Mouse (Mus musculus) gastrocnemius, postnatal 4 days (tissue): ENCODE measurements around the gene Proca1. TPM values are rescaled to one million over a fixed set of nuclear protein-coding genes. Genes with fewer than 3 reads are reported as not detected.

ENCODE experiments used
- DNase-seq, 2 experiments: peaks; one replicate each; pipeline ENCODE4 v3.0.0; 2021 to 2022; ENCODE audit warnings: low spot score in 2 of 2, mixed read lengths in 2 of 2
- total RNA-seq, 2 experiments: library from RNA; stranded (reverse); gene quantifications; 2 replicates each; pipeline ENCODE4 v1.2.3; 2021

Proca1 gene
- total RNA-seq, 2 experiments from 2014 or later: 1.9 to 2.4 TPM

DNA sequence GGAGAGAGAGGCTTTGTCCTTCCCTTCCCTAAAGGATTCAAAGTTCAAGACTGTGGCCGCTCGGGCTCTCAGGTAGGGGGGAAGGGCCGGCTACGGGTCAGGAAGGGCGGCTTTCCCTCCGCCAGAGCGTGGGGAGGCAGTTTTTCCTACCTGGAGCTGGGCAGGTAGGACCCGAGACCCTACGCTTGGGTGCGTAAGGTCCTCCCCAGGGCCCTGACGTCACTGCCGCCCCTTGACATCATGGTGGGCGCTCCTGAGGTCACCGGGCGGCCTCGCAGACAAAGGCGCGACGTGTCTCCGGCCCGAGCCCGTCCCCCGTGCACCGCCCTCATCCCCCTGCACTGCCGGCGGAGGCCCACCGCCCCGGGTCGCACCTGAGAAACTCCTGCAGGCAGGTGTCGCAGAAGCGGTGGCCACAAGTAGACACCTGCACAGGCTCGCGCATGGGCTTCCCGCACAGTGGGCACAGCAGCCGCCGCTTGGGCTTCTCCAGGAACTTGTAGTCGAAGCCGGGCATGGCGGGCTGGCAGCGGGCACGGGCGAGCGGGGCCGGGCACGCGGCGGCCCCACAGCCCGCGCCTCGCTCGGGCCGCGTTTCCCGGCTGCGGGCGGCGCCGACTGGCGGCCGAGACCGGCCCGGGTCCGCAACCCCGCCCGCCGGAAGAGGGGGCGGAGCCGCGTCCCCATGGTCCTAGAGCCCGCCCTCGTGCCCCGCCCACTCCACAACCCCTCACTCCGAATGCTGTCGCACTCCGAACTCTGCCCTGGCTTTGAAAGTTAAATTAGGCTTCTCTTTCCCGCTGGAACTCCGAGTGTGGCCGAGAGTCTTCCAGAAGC, 28.1 kb upstream of the Proca1 start, which contains the start of gene Traf4:
Traf4 (minus strand) TSS at position 666 of the 837 bp plus-strand sequence.
- DNase-seq: peak; percentile 76 to 87

DNA sequence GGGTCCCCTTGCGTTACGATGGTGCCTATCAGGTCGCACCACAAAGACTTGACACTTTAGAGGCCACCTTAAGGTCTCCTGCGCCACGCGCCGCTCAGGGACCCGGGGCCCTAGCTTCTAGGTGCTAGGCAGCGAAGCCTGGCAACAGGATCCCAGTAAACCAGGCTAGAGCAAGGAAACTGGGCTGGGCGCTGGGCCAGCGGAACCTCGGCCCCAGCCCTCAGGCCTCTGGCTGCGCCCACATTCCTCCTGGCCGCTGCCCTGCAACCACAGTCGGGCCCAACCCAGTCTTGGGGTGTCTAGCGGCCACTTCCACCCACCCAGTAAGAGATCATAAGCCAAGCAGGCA, 27.5 kb upstream of the Proca1 start:
- DNase-seq: no peak

DNA sequence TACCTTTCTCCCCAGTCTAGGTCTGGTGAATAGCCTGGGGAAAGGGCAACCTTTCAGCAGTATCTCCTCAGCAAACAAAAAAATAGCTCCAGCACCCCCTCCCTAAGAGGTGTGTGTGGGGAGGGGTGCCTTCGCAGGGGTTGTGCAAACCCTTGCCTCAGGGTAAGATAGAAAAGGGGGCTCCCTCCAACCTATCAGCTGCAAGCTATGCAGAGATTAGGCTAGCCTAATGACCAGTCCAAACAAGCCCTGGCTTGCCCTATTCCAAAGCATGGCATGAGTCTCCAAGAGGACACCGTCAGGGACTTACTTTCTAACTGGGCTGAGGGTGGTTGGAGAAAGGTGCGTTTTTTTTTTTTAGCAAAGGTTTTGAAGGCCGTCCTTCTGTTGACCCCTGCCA, 27.0 kb upstream of the Proca1 start:
- DNase-seq: no peak

DNA sequence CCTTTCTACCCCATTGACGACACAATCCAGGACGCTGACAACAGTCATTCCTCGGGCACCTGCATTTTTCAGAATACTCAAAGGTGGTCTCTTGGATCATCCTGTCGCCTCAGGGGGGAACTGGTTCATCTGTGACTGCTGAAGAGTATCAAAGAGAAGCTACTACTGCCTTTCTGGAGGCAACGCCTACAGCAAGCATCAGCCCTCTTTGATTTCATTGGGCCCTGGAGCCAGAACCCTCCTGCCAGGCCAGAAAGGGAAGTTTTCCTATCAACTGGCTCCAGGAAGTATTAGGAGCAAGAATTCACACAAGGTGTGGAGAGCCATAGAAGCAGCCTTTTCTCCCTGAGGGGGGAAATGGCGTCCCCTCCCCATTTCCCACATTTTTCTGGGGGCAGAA, 26.6 kb upstream of the Proca1 start:
- DNase-seq: no peak

DNA sequence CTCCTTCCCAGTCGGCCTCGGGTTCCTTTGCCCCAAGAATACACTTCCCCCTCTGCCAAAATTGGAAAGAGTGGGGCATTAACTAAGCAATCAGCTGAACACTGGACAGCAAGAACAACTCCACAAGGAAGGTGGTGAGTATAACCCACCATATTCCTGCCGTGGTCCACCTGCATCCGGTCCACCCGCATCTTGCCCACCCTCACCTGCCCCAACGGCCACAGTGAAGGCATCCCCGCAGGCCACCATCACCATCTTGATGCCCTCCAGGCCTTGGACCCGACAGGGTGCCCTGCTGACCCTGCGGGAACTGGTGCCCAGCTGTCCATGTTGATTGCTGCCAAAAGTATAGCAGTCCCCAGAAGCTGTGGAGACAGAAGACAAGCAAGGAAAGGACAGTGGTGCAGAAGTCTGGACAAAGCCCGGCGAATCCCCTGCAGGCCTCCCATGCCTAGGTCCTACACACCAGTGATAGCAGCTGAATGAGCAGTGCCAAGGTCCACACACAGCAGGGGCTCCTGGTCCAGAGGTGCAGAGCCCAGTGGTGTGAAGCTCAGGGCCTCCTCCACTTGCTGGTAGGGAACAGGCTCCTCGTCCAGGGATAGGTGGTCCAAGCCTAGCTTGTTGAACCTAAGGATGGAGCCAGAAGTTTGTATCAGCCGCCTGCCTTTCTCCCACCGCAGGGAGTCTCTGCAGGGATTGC, 25.8 kb upstream of the Proca1 start:
- DNase-seq: no peak

DNA sequence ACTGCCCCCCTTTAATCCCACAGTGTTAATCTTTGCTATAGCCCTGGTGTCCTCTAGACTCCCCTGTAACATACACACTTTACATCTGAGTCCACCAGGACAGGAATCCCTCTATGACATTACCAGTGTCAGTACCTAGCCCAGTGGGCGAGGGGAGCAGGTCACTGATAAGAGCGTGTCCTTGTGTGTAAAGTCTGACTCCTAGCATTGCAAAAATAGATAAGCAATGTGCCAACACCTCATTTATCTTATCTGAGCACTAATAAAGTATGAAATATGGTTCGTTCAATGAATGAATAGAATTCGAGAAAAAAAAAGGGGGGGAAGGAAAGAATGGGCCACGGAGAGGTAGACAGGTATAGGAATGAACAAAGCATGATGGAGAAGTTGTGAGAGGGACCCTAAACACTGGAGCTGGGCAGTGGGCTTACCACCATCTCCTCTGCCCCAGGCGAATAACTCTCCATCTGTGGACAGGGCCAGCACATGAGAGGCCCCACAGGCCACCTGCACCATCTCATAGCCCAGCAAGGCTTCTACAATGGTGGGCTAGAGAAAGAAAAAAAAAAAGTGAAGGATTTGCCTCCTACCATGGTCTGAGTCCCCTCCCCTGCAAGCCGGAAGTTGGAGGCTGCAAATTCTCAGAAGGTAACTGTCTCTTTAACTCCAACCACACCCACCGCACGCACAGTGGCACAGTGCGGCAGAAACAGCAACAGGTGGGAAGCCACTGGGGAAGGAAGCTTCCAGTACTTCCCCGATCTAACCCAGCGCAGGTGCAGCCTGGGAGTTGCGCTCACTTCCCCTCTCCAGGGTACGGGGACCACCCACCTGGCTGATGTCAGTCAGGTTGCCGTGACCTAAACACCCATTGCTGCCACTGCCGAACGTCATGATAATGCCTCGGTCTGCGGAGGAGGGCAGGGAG, 24.4 kb upstream of the Proca1 start:
- DNase-seq: no peak

DNA sequence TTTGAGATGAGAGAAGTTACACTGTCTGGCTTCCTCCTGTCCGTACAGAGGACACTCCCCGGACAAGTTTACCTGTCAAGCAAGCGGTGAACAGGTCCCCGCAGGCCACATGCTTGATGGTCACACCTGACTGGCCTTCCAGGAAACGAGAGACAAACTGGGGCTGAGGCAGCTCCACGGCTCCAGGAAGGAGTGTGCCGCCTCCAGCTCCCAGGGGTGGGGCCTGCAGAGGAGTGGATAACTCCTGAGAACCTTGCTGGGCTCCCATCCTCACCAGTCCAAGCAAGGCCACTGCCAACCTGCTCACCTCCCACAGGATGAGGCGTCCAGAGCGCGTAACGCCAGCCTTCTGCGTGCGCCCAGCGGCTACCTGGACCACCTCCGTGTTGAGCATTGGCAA, 22.9 kb upstream of the Proca1 start:
- no peak for DNase-seq

DNA sequence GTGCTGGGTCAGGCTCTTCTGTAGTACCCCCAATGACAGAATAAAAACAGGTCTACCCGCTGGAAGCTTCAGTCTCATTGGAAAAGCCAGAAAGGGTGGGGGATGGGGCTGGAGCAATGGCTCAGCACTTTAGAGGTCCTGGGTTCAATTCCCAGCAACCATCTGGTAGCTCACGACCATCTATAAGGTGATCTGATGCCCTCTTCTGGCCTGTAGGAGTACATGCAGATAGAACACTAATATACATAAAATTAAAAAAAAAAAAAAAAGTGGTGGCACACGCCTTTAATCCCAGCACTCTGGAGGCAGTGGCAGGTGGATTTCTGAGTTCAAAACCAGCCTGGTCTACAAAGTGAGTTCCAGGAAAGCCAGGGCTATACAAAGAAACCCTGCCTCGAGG, 21.9 kb upstream of the Proca1 start:
- DNase-seq: no peak

DNA sequence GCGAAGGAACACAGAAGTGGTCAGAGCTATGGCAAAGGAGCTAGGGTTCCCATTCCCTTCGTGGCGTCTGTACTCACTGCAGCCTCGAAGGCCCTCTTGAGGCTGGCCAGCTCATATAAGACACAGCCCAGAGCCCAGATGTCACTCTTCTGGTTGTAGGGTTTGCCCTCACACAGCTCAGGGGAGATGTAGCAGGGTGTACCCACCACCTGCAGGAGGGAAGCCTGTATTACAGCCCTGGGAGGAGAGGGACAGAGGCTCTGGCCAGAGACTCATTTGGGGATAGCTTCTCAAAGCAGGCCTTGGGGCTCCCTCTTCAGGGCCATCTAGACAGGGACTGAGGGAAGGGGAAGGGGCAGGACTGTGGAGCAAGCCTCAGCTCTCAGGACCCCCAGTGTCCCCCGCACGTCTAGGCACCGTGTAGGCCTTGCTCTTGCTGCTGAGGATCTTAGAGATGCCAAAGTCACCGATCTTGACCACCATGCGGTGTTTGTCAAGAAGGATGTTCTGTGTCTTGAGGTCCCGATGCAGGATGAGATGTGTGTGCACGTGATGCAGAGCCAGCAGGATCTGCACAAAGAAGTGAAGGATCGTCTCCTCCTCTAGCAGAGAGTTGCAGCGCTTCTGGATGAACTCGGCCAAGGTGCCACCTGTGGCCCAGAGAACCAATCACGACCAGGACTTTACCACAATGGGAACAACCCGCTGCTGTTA, 21.0 kb upstream of the Proca1 start:
- no peak for DNase-seq

DNA sequence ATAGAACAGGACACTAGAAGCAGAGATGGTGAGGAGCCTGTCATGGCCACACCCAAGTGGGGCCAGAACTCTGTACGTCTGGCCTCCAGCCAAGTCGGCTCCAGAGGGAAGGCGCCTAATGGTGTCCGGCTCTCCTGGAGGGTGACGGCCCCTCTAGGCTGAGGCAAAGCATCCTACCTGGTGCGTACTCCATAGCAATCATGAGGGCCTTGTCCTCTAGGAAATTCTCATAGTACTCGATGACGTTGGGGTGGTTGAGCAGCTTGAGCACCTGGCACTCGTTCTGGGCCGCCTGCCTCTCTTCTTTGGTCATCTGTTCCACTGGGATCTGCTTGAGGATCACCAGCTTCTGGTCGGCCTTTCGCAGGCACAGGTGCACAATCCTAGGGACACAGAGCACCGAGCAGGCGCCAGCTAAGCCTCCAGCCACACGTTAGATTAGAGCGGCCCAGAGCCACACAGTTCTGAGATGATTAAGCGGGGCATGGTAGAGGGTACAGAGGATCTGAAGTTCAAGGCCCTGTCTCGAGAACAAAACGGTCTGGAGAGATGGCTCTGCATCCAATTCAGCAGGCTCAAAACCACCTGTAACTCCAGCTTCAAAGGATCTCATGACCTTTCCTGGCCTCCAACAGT, 20.3 kb upstream of the Proca1 start:
- no peak for DNase-seq

DNA sequence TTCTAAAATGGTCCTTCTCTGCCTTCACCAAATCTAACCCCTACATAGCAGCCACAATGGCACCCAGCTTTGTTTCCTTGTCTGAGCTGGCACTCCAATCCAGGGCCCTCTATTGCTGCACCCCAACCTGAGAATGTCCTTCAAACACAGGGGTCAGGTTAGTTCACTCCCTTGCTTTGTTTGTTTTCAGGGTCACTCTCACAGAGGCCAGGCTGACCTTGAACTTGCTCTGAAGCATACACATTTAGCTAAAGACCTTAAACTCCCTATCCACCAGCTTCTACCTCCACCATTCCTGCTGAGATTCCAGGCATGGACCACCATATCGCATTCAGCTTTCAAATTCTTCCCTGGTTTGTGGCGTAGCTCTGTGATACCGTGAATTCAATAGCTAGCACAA, 18.7 kb upstream of the Proca1 start:
- DNase-seq: no peak

DNA sequence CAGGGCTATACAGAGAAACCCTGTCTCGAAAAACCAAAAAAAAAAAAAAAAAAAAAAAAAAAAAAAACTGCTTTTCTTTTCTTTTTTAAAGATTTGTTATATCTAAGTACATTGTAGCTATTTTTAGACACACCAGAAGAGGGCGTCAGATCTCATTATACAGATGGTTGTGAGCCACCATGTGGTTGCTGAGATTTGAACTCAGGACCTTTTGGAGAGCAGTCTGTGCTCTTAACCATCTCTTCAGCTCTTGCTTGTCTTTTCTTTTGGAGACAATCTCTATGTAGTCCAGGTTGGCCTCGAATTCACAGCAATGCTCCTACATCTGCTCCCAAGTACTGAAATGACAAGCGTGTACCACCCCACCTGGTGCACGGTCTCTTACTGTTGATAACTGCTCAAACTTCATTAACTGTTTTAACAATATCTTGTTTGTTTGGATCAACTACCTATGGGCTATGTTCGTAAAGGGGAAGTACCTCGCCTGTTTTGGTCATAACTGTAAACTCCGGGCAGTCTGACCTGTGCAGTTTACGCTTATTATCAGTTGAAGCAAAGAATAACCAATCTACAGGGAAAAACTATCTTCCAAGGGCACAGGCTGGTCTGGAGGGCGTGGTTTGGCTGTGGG, 17.3 kb upstream of the Proca1 start:
- DNase-seq: no peak

DNA sequence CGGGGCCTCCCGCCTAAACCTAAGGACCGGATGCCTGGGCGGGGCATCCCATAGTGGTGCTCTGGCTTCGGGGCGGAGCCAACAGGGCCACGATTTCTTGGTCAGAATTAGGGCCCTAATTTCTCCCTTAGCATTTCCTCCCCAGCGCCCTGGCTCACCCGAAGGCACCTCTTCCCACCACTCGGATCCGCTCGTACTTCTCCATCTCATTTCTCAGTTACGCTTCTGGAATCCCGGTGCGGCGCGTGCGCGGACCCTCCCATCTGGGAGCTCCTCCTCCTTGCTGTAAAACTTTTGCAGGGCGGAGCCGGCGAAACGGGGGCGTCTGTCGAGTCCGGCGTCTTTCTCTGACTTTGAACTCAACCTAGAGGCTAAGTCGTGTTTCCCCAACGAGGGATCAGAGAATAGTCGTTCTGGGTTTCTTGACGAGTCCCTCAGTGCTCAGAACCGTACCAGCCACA, 16.8 kb upstream of the Proca1 start, which contains the start of the genes Nek8 and Tlcd1:
Nek8 (minus strand) TSS at position 274 of the 461 bp plus-strand sequence.
Tlcd1 (plus strand) TSS at position 310 of the 461 bp plus-strand sequence.
- peak; percentile 74 to 90 for DNase-seq

DNA sequence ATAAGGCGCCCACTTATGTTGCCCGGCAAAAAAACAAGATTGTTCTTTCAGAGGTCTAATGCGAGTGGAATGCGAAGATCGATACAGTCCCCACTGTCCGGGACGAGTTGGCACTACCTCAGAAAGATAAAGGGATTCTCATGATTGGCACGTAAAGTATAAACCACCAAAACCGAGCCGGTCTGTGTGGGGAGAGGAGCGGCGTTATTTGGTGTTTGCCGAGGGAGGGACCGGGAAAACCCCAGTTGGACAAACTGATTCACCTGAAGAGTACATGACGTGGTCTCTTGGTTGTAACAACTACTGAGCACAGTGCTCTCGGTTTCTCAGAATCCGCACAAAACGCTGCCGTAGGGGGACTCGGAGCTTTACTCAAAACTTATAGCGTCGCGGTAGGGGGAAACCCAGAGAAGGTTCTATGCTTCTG, 16.3 kb upstream of the Proca1 start:
- DNase-seq: no peak

DNA sequence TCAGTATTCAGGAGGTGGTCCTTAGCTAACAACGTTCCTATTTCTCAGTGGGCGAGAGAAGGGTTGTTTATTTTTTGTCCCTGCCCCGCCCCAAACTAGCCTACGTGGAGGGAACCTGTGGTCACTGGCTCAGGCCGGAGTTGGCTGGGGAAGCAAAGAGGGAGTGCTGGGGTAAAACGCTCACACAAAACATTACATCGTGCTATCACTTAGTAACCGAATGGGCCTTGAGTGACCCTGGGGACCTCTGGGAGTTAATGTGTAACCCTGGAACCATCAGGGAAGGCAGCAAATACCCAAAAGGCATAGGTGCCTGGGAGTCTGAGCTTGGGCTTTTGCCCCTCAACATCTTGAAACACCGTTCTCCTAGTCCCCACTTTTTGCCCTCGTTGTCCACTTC, 15.8 kb upstream of the Proca1 start:
- no peak for DNase-seq

DNA sequence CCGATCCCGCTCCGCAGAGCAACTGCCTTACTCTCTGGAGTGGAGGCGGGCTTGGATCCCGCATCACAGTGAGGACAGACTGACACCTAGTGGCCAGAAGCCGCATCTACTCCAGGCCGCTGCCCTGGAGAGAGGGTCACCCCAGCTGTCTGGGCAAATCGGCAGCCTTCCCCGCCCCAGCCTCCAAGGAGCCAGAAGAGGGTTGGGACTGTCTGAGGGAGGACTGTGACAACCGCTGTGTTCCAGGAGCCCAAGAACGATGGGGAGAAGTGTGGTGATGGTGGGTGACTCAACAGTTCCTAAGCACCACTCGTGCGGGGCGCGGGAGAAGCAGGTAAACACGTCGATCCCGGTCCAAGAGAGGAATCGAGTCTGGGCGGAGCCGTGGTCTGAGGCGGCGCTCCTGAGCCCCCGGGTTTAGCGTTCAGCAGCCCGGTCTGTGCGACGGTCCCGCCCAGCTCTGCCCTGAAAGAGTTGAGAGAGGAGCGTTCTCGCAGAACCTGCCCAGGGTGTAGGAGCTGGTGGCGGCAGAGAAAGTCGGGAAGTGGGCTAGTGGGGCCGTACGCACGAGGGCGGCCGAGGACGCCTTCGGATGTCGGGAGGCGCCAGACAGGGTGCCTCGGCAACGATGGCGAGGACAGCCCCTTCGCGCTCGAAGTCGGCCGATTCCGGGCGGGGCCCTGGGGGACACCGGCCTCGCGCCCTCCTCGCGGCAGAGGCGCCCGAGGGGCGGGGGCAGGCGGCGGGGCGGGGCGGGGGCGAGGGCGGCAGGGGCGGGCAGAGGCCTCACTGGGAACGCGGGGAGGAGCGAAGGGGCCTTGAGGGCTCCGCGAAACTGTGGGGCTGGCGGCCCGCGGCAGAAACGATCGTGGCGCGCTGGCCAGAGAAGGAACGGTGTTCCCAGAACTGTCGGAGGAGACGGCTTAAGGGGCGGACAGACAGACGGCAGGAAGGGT, 15.0 kb upstream of the Proca1 start:
- DNase-seq: peak; percentile 91 to 96

DNA sequence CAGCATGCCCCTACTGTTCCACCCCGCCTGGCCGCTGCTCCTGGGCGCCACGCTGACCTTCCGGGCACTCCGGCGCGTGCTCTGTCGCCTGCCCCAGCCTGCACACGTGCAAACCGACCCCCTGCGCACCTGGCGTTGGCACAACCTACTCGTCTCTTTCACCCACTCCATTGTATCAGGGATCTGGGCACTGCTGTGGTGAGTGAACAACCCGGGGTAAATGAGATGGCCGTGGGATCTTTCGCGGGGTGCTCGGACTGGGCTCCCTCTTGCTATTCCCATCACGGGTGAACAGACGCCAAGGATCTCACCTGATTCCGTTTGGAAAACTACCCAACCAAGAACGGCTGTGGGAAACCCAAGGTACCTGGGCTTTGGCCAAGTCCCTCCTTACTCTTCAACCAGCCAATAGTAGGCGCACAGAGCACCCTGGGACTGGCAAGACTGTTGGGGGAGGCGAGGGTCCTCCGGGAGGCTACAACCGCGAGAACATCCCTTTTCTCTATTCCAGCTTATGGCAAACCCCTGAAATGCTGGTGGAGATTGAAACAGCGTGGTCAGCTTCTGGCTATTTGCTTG, 14.2 kb upstream of the Proca1 start:
- peak in 1 of 2 experiments; percentile 61 for DNase-seq

DNA sequence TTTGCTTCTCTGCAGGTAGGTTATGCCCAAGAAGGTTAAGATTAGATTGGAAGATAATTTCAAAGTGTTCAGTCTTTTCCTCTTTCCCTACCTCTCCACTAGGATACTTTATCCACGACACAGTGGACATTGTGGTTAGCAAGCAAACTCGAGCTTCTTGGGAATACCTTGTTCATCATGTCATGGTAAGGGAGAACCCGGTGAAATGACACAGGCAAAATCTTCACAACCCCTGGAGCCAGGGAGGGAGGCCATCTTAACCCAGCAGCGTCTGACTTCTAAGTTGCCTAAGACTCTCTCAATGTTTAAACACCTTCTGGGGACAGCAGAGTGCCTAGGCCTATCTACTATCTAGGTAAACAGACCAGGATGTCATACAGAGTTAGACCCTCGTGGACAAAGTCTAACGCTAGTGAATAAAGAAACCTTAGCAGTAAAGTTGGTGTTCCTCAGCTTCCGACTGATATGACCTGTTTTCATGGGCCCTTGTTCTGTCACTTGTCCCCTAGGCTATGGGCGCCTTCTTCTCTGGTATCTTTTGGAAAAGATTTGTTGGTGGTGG, 13.7 kb upstream of the Proca1 start:
- no peak for DNase-seq
